Mouse (Mus musculus) urinary bladder, postnatal 14 days (tissue): ENCODE data around the gene Grin2c.

Experiments used
- DNase-seq: peaks from one replicate; pipeline ENCODE4 v3.0.0; 2021; ENCODE audit warnings: low spot score

Grin2c gene

DNA sequence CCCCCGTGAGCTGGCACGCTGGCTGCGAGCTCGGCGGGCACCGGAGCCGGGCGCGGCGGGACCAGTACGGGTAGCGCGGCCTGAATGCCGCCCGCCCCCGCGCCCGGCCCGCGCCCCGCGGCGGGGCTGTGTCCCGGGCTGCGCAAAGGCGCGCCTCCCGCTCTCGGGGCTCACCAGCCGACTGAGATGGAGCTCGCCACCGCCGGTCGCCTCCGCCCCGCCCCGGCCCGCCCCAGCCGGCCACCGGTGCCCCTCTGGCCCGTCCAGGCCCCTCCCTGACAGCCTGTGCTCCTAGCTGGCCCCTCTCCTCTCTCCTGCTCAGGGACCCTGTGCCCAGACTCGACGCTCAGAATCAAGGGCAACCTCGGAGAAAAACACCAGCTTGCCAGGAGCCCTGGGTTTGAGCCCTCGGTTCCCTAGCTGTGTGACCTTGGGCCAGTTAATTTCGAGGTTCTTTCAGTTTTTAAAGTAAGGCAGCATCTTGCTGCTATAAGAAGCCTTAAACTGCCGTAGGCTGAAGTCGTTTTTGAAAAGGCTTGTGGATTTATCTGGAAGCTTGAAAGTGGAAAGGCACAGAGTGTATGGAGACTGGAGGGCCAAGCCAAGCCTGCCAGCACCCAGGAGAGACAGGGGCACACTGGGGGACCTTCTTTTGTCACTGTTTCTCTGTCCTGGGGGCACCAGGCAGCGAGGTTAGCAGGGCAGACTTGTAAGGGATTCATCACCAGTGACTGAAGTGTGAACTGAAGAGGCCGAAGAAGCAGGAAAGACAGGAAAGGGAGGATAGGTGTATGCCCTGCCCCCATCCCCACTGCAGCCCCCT, at the start of gene Grin2c:
Gene Grin2c (minus strand): TSS at position 183 of the 823 bp plus-strand sequence.
- no peak for DNase-seq

DNA sequence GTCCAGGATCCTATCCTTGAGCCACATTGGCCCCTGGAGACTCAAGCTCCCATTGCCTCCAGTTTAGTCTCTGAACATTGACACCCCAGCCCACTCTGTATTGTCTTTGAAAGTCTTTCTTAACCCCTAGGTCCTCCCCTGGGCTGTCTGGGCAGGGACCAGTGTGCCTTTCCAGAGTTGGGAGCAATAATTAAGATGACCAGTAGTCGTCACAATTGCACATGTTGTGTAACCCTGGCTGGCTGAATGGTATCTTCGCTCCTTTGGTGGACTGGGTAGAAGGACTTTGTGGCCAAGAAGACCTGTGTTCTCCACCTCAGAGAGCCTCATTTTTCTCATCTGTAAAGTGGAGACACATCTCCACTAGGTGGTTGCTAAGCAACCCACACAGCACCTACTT, 47.2 kb upstream of the Grin2c start:
- DNase-seq, result no peak

GRCm38 (mm10) chr11:115308781-115309180, 41.7 kb upstream of the Grin2c start:
- DNase-seq, result no peak

- DNase-seq, result no peak
Measured at GRCm38 (mm10) chr11:115306863-115307262, 39.8 kb upstream of the Grin2c start, which contains the start of gene Otop2. TSS of gene Otop2 (plus strand) at chr11:115307163.

GRCm38 (mm10) chr11:115303167-115303566, 36.1 kb upstream of the Grin2c start:
- peak; percentile 43 for DNase-seq

DNA sequence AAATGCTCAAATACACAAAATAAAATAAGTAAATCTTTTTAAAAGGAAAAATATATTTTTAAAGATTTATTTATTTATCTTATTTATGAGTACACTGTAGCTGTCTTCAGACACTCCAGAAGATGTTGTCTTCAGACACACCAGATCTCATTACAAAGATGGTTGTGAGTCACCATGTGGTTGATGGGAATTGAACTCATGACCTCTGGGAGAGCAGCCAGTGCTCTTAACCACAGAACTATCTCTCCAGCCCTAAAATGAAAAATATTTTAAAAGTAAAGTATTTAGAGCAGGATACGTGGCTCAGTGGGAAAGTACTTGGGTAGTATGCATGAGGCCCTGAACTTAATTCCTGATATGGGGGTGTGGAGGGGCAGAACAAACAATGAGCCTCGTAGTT, 34.3 kb upstream of the Grin2c start:
- DNase-seq, result no peak

DNA sequence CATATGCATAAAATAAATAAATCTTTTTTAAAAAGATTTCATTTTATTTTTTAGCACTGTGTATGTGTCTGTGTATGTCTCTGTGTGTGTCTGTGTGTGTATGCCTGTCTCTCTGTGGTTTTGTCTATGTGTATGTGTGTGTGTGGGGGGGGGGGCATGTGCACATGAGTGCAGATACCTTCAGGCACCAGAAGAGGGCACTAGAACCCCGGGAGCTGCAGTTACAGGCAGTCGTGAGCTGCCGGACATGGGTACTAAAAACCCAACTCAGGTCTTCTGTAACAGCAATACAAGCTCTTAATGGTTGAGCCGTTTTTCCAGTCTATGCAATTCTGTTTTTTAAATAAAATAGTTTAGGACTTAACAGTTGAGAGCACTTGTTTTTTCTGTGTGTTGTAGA, 33.7 kb upstream of the Grin2c start:
- no peak for DNase-seq

DNA sequence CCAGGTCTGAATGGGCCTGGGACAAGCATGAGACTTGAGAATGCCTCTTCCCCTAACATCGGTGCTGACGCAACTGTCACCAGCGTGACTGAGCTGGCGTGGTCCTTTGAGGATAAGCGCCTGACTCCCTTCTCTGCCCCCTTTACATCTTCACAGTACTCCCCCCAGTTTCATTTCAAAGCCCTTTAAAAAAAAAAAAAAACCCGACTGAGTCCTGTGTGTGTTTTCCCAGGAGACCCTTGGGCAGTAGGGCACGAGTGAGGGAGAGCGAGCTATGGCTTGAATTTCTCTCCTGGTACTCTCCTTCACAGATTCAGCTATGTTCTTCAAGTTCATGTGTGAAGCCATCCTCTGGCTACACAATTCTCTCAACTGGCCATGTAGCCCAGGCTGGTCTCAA, 31.1 kb upstream of the Grin2c start:
- DNase-seq, result no peak

GRCm38 (mm10) chr11:115297214-115297826, 30.3 kb upstream of the Grin2c start, which contains the start of gene Fads6:
TSS of gene Fads6 (minus strand) at chr11:115297663.
- DNase-seq, result peak; percentile 40

DNA sequence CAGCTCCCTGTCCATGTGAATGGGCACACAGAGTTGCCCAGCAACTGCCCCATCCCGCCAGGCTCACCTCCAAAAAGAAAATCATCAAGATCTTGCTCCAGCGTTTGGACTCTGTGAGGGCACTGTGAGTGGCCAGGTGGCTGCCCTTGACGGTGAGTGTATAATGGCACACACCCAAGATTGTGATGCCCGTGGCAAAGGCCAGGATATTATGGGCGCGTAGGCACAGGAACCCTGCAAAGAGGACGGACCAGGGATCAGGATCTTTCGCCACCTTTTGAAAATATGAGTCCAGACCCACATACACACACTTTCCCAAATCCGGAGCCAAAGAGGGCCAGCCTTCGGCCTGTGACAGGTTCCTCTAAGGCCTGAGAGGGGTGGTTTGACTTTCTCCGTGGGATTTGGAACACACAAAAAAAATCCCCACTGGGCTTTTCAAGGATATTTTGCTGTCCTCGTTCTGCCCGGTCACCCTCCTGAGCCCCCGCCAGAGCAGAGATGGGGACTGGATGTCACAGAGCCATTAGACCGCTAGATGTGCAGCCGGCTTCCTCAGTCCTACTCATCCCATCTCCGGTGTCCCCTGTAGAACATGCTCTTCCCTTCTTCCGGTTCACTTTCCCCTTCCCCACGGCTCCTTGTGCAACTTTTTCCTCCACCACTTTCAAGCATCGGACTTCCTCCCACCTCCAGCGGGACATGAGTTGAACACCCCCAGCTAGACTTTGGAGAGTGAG, 29.6 kb upstream of the Grin2c start:
- DNase-seq, result no peak

- no peak for DNase-seq
Measured at GRCm38 (mm10) chr11:115295939-115296338, 28.9 kb upstream of the Grin2c start.

DNA sequence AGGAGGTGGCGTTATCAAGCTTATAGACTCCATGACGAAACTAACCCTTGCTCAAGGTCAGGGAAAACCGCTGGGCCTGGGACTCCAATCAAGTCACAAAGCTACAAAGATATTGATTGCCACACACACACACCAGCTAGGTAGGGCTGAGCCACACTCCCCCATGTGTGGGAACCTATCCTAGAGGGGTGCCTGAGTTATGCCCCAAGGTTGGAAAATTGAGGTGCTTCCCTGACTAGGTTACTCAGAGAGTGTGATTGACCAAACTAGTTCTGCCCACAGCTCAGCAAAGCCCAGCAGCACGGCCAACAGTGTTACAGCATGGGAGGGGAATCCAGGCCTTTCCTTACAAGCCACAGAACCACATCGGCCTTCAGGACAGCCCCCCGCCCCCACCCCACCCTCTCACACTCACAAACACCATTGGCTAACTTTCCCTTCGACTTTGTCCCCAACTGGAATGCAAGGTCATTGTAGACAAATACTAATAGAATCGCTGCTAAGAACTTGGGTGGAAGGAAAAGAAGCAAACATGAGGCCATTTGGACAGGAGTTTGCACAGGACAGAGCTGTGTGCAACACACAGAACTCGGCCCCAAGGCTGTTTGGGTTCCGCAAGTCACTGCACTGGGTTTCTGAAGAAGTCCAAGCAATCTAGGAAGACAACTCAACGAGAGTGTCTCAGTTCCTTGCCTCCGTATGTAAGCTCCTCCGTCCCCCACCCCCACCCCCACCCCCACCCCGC, 25.8 kb upstream of the Grin2c start:
- DNase-seq, result no peak

DNA sequence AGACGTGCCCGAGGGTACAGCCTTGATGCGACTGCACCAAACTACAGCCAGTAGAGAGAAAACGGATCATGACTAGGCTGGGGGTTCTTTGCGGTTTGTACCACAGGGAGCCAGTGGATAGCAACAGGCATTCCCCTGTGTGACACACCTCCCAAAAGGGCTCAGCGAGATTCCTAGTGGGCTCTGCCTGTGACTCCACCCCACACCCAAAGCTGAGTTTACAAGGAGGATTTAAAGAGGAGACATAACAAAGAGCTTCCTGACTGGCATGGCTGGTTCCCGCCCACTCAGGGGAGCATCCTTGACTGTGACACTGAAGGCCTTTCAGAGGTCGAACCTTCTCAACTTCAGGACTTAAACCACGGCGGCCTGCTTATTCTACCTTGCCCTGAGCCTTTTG, 24.5 kb upstream of the Grin2c start:
- no peak for DNase-seq

DNA sequence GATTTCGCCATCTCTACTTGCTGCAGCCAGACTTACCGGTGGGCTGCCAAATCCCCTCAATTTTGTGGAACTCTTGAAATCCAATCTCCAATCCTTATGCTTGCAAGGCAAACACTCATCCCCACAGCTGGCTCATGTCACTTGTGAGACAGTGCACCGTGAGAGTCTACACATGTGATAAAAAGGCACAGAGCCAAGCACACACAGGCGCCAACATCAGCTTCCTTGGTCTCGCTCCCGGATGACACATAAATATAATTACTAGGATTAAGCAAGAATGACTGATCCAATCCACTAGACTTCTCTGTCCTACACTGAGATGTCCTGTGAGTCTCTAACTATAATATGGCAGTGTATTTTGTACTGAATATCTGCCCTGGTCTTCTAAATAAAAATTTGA, 23.9 kb upstream of the Grin2c start:
- peak; percentile 82 for DNase-seq

GRCm38 (mm10) chr11:115290314-115290713, 23.3 kb upstream of the Grin2c start:
- DNase-seq, result no peak

GRCm38 (mm10) chr11:115289885-115290284, 22.8 kb upstream of the Grin2c start:
- no peak for DNase-seq

DNA sequence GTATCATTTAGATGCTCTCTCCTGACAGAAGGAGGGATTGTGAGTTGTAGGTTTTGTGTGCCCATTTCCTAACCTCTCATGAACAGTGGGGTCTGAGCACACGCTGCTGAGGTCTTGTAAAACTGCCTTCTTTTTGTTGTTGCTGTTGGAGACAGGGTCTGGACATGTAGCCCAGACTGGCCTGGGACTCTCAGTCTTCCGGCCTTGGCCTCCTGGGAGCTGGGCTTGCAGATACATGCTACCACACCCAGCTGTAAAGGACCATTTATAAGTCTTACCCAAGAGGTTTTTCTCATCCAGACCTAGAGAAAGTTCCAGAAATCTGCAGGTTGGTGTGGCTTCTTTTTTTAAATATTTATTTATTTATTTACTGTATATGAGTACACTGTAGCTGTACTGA, 21.3 kb upstream of the Grin2c start:
- no peak for DNase-seq

GRCm38 (mm10) chr11:115287386-115287785, 20.3 kb upstream of the Grin2c start:
- no peak for DNase-seq

DNA sequence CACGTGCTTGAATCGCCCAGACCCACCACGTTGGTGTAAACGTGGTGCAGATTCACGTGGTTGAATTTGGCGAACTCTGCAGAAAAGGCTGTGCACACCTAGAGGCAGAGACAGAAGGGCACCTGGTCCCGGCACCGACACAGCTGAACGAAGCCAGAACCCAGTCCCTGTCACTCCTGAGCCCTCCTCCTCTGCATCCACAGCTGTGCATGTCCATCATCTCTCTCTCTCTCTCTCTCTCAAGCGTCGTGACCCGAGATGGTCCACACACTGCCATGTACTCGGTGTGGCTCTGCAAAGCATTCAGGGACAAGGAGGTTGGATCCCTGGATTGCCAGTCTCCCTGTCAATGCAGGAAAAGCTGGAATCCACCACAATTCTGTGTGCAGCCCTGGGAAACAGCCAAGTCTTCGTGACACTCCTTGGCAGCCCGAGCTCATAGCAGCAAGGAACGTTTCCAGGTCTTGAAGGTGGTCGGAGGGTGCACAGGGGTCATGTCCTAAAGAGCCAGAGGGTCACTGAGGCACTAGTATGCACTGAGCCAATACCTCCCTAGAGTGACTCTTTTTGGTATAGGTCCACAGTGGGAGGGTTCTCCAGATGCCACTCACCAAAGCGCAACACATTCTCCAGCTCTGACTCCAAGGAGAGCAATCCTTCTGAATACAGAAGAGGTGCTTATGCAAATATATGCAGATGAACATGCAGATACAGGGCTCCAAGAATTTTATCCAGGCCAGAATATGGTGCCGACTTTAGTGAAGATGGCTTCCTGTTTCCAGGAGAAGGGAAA, 19.4 kb upstream of the Grin2c start:
- DNase-seq, result no peak

DNA sequence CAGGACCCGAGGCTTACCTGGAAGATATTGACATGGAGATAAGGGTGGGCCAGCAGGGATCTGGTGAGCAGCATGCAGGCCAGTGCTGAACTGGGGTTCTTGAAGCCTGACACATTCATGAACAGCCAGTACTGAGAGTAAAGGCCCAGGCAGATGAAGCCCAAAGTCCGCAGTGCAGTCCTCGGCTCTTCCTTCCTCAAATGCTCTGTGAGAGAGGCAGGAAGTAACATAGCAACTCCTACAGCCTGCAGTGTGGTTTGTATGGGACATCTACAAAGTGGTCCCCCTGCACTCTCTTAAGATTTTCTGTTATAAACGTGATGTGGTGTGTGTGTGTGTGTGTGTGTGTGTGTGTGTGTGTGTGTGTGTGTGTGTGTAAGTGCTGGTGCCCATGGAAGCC, 18.2 kb upstream of the Grin2c start:
- no peak for DNase-seq

- no peak for DNase-seq
Measured at GRCm38 (mm10) chr11:115283891-115284620, 17.0 kb upstream of the Grin2c start.
